Mouse (Mus musculus): ENCODE results near the gene Cdhr3.
"Not testable (repeated sequence)": the region's sequence is repeated elsewhere in the genome, so short reads cannot be mapped to it uniquely, and the experiment has no call there.

Cdhr3 gene

GRCm38 (mm10) chr12:33008305-33009110 is 84.2 kb downstream of the Cdhr3 start:
- no peak for DNase-seq (ENCODE audit: low read depth in 2 of 2, low spot score in 2 of 2)

GRCm38 (mm10) chr12:33007176-33007575 is 85.5 kb downstream of the Cdhr3 start:
- no peak for DNase-seq (ENCODE audit: low read depth in 2 of 2, low spot score in 2 of 2)

GRCm38 (mm10) chr12:33005858-33006257 is 86.8 kb downstream of the Cdhr3 start:
- DNase-seq (ENCODE audit: low read depth in 2 of 2, low spot score in 2 of 2) = no peak

GRCm38 (mm10) chr12:33003339-33003965 is 89.2 kb downstream of the Cdhr3 start:
- DNase-seq (ENCODE audit: low read depth in 2 of 2, low spot score in 2 of 2) = no peak

GRCm38 (mm10) chr12:33000402-33000801 is 92.3 kb downstream of the Cdhr3 start:
- DNase-seq (ENCODE audit: low read depth in 2 of 2, low spot score in 2 of 2) = no peak

- not testable (repeated sequence) for DNase-seq (ENCODE audit: low read depth in 2 of 2, low spot score in 2 of 2)
These were observed 92.9 kb downstream of the Cdhr3 start for GRCm38 (mm10) chr12:32999778-33000177.

GRCm38 (mm10) chr12:32998766-32999165 is 93.9 kb downstream of the Cdhr3 start:
- DNase-seq (ENCODE audit: low read depth in 2 of 2, low spot score in 2 of 2) = no peak

GRCm38 (mm10) chr12:32995081-32995834 is 97.4 kb downstream of the Cdhr3 start:
- no peak for DNase-seq (ENCODE audit: low read depth in 2 of 2, low spot score in 2 of 2)

GRCm38 (mm10) chr12:32994081-32994480 is 98.6 kb downstream of the Cdhr3 start:
- DNase-seq (ENCODE audit: low read depth in 2 of 2, low spot score in 2 of 2) = no peak

GRCm38 (mm10) chr12:32989731-32990130 is 102.9 kb downstream of the Cdhr3 start:
- DNase-seq (ENCODE audit: low read depth in 2 of 2, low spot score in 2 of 2) = no peak

- no peak for DNase-seq (ENCODE audit: low read depth in 2 of 2, low spot score in 2 of 2)
These were observed 106.4 kb downstream of the Cdhr3 start for GRCm38 (mm10) chr12:32986284-32986683.
